Mouse (Mus musculus) thymus, postnatal 10 days (tissue): Measurements from ENCODE around the gene Itga3.

Experiments
- DNase-seq, 2 experiments: peaks; one replicate each; pipeline ENCODE4 v3.0.0; 2021; ENCODE audit warnings: low spot score in 2 of 2

The Itga3 gene

DNA sequence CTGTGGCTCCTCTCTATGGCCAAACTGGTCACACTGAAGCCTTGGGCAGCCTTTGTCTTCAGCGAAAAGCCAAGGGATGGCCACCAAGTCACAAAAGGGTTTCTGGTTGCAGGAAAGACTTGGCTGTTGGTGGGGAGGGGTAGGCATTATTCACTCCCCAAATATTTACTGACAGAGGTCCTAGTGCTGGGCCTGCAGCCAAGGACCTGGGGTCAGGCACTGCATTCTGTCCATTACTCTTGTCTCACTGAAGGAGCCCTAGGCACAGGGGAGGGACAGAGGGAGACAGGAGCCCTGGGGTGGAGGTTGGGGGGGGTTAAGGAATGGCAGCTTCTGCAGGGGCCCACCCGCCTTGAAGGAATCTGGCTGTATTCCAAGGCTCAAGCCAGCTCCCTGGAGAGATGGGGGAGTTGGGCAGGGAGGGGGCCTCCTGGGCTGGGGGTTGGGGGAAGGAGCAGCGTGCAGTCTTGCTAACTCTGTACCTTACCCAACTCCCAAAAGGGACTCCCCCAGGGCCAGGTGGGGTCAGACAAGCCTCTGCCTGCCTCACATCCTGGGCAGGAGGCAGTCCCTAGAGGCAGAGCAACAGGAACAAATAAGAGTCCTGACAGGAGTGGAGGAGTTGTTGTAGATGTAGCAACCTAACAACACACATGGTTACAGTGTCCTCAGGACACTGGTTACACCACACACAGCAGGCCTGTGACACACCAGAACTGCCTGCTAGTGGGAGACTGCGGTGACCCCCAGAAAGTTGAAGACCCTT, 20.2 kb upstream of the Itga3 start:
- DNase-seq: no peak

DNA sequence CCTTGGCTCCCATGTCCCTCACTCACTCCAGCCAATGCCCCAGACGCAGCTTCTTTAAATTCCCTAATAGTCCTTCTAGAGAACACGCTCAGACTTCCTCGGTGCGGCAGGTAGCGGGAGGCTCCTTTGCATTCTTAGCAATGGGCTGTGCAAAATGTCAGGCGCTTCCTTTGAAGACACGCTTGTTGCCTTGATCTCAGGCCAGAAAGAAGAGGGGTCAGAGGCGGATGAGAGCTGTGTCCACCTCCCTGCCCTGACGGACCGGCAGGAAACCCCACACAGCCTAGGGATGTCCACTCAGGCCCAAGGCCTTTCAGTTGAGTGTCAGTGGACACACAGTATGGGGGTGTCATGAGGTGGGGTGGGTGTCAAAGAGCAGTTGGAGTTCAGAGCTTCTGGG, 19.0 kb upstream of the Itga3 start:
- no peak for DNase-seq

DNA sequence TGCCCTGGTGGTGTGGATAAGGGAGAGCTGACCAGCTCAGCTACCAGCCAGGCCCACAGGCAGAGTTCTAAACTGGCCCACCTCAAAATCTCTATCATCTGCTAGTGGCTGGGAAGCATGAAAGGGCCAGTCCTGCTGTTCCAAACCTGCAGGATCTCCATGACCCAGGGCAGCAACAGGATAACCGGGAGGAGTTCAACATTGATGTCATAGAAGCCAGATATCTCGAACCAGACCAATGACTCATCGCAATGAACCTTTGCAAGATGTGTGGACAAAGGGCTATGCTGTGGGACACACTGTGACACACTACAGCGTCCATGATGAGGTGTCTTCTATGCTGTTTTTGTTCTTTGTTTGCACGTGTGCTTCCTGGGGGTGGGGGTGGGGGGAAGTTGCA, 16.5 kb upstream of the Itga3 start:
- DNase-seq: no peak

DNA sequence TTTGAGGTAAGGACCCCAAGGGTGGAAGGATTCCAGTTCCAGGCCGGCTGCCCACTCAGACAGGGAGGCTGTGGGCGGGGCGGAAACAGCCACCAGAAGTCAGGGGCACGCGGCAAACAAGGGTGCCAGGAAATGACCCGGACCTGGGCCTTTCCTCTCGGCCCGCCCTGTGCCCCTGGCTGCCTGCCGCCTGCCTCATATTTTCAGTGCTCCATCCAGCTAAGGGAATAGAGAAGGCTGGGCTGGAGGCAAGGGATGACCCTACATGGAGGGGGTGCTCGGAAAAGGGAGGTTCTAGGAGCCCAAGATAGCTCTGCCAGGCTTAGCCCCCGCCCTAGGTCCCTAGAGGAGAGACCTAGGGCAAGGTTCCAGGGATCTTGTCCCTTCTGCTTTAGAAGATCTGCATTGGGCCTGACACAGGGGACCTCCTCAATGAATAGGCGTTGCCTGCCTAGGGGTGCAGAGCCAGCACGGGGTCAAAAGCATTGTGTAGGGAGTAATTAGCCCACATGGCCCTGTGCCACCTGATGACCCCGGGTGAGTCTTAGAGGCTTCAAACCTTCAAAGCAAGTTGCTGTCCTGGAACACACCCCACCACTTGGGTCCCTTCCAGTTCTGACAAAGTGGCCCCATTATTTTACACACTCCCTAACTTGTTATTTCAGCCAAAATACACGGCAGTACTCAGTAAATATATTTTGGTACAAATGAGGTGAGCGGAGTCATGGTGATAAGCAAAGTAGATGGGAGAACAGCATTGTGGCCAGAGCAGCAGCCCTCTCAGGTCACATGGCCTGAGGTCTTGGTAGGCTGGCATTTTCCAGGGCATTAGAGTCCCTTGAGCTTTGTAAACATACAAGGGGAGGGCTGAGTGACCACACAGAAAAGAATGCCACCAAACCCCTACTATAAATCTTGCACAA, 12.5 kb upstream of the Itga3 start:
- DNase-seq: no peak

DNA sequence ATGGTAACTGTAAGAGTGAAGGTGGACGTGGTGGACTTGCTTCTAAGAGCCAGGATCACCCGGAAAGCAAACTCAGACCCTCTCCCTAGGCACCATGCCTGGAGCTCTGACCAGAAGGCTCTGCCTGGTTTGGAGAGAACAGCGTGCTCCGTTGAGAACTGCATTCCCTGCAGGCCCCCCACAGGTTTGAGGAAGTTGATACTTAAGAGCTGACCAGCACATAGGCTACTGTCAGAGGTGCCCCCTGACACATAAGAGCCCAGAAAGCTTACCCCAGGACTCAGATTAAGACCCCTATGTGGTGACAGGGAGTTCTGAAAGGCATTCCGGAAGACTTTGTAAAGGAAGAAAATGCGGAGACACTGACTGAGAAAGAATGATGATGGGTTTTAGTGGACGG, 11.7 kb upstream of the Itga3 start:
- no peak for DNase-seq

DNA sequence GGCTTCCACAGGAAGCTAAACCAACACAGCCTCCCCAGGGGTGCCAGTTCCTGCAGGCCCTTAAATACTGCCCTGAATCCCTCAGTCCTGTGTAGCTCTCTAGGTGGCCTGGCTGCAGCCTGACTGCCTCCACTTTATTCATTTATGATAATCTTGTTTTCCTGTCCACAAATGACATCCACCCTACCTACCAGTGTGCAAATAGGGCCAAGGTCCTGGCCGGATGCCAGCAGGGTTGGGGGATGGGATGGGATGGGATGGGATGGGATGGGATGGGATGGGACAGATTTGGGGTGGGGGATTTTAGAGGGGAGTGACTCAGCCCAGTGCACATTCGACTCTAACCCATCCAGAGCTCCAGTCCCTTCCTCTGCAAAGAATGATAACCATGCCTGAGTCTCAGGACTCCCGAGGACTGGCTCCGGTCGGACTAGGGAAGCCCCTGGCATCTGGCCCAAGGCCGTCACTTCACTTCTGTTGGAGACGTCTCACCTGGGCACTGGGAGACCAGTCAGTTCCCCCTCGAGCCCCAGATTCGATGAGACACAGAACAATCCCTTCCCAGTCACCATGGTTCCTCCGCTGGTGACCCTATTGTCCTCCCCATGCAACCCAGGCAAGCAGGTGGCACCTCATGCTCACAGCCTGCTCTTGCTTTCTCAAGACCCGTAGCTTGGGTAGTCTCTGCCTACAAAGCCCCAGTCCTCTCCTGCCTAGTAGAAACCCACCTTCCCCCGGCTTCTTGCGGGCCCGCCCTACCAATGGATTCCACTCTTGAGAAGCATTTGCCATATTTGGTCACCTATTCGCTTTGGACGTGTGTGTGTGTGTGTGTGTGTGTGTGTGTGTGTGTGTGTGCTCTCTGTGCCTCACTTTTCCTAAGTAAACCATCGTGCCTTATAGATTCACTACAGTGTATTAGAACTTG, 11.0 kb upstream of the Itga3 start:
- DNase-seq: no peak

DNA sequence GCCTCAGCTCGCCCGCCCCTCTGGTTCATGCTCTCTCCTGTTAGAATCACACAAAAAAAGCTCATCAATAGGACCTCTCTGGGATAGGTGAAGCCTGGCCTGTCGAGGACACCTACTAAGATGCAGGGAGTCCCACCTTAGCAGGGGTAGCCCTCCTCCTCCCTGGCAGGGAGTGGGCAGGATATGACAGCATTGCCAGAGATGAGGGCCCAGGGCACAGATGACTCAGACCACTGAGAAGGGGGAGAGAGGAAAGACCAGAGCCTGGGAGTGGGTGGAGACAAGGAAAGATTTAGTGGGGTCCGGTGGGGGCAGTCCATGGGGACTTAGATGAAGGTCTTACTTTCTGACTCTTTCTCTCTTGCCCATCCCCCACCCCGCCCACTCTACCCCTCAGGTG, 9.6 kb upstream of the Itga3 start:
- DNase-seq: no peak

DNA sequence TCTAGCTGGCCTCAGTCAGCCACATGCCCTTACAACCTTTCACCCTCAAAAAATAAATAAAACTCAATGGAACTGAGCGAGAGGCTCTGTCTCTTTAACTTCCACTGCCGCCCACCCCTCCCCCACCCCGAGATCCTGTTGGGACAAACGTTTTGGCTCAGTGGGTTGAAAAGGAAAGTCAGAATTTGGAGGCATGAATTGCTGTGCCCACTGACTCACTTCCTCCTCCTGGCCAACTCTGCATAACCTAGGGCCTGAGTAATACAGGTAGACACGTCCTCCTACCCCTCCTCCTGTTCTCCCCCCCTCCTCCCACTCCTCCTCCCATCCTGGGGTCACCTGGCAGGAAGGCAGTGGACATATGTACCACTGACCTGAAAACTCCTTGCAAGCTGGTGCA, 9.1 kb upstream of the Itga3 start:
- no peak for DNase-seq

DNA sequence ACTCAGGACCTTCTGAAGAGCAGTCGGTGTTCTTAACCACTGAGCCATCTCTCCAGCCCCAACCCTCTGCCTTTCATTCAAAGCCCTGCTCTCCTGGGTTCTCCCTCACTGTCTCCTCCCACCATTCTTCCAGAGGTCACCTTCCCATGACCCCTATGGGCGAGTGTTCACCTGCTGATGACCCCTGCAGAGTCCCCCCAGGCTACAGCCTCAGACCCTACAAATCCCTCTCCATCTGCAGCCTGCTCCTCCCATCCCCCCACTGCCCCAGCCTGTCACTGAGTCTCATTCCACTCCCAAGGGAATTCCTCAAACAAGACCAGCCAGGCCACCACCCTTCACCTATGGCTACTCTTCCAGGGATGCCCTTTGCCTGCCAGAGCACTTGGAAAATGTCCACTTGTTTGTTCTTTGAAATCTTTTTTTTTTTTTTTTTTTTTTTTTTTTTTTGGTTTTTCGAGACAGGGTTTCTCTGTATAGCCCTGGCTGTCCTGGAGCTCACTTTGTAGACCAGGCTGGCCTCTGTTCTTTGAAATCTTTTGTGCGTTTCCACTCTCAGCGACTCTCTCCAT, 8.3 kb upstream of the Itga3 start:
- no peak for DNase-seq

DNA sequence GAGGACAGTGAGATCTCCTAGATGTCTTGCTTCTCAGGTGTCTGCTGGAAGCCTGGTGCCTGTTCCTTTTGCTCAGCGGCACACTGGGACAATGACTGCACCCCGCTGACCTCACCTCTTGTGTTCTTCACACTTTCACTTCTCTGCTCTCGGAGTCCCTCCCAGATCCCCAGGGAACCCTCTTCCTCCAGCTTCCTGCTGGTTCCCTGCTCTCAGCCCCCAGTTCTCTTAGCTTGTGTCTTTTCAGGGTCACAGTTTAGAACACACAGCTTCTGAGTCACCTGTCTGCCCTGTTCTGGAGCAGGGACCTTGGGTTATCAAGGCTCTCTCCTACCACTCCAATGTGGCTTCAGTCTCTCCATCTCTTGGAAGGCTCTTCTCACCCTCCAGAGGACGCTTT, 7.6 kb upstream of the Itga3 start:
- no peak for DNase-seq

DNA sequence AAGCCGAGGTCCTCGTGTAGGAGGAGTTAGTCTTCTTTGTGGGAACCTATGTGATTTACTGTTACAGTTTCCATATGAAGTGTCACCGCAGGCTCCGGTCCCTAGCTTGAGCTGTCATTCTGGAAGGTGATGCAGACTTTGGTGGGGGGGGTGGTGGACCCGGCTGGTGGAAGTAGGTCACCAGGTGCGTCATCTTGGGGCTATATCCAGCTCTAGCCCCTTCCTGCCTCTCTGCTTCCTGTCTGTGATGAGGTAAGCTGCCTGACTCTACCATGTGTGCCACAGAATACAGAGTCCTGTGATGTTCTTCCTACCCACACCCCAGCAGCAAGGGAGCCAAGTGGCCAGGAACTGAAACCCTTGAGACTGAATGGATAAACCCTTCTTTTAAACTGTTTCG, 6.3 kb upstream of the Itga3 start:
- peak; percentile 64 to 67 for DNase-seq

DNA sequence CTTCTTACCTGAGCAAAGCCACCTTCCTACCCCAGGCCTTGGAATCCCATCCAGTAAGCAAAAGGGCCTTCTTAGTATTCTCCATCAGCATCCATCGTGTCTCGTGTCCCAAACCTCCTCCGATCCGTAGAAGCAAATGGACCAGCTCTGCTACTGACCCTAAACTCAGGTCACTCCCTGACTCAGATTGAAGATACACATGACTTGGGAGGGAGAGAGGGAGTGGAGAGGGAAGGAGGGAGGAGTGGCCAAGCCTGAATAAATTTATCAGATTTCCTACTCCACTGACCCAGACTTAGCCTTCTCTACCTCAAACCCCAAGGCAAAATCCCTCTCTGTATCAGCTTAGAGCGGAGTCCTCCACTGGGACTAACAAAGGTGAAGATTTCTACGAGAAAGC, 4.2 kb upstream of the Itga3 start:
- DNase-seq: no peak

DNA sequence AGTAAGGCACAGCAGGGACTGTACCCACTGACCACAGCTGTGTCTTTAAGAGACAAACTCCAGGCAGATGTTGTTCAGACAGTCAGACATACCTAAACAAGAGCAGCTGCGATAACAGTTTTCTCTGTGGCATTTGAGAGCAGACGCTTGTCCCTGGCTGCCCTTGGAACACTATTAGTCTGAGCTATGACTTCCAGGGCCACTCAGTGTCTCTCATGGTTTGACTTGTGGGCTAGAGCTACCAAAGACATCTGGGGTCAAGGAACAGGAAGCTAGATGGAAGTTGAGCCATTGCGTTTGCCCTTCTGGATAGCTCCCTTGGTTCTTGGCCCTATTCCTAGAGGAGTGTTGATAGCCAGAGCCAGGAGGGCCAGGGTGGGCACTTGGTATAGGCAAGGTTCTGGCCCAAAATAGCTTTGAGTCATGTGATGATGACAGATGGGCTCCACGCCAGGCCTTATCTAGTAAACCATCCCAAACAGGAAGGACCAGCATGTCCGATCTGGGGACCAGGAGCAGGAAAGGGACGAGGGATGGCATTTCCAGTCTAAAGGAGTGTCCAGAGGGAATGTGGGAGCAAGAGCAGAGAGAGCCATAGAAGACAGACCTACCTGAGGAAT, 2.8 kb upstream of the Itga3 start:
- DNase-seq: no peak

DNA sequence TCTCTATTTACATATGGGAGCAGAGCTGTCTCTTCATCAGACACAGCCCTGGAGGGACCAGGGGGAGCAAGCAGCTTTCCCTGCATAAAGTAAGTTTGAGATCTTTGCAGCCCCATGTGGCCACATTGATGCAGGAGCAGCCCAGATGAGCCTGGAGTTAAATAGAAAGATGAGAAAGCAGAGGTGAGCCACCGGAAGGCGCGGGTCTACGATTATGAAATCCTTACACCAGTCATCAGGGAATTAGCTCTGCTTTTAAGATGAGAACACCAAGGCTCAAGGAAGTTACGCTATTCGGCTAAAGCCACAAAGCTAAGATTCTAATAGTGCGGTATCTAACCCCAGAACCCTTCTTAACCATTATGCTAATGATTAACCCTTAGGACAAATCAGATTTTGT, 1.4 kb upstream of the Itga3 start:
- DNase-seq: no peak

DNA sequence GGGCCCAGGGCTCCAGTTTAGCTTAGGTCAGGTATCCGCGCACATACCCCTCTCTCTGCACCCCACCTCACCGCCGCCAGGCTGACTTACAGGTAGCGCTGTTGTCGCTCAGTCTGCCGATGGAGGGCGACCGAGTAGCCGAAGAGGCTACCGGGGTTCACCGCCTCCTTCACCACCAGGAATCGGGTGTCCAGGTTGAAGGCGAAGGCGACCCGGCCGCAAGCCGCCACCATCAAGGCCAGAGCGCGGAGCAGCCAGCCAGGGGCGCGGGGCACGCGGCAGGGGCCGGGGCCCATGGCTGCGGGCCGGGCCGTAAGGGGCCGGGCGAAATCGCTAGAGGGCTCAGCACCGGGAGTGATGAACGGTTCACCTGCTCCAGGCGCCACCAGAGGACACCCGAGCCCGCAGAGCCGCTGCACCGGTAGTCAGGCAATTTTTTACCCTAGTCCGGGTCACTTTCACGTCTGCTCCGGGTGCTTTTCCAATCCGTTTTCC, 513 bp downstream of the Itga3 start:
- peak; percentile 55 to 68 for DNase-seq

DNA sequence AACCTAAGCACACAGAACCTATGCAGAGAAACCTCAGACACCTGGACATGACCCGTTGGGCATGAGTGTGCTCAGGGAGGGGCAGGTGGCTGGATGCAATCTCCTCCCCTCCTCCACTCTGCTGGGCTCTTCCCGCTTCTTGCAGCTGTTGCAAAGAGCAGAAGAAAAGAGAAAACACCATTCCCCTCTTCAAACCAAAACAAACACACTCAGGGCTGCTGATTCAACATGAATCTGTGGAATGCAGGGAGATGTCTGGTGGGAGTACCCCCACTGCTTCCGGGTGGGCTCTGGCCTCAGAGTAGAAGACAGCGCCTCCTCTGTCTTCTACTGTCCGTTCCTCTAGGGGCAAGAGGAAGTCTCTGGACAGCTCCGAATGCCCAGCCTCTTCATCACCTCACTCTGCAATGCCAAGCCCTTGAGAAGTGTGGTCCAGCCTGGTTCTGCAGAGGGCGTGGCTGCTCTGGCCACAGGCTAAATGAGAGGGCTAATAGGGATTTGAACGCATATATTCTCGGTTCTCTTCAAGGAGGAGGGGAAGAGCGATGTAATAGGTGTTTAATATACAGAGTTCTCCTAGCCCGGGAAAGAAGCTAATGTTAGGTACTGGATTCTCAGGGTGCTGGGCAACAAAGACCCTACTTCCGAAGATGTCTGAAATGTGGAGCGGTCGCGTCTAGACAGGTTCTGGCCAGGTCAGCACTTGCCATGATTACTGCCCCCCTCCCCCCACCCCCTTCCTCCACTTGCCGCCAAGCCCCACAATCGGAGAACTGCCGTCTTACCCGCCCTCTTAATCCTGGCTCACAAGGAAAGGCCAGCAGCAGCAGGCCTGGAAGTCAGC, 1.2 kb downstream of the Itga3 start:
- DNase-seq: no peak

DNA sequence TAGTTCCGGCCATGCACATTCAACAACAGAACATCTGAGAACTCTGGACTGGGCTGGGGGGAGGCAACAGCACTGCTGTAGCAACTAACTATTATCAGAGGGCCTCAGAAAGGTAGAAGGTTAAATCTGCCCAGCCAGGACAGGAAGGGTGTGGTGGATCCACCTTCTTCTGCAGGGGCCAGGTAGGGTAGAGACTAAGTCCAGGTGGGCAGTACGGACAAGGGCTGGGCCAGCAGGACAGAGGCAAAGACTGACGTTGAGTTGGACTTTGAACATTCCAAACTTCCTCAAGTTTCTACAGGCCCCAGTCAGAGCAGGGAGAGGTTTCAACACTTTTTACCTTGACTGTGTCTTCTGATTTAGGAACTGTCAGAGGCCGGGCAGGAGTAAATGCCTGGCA, 1.9 kb downstream of the Itga3 start:
- DNase-seq: no peak

DNA sequence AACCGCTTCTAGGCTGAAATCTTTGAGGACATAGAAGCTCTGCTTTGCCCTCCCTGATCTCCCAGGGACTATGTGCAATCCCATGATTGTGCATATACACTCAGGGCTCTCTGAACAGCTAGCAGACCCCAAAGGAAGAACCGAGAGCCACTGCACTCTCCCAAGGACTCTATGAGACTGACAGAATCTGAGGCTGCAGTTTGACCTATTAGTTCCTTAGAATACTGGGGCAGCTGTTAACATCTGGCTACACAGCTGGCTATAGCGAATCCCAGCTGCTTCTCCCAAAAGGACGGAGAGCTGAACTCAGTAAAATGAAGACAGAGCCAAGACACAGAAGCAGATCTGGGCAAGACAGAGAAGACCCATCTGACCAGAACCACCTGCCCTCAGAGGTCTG, 2.8 kb downstream of the Itga3 start:
- DNase-seq: no peak

DNA sequence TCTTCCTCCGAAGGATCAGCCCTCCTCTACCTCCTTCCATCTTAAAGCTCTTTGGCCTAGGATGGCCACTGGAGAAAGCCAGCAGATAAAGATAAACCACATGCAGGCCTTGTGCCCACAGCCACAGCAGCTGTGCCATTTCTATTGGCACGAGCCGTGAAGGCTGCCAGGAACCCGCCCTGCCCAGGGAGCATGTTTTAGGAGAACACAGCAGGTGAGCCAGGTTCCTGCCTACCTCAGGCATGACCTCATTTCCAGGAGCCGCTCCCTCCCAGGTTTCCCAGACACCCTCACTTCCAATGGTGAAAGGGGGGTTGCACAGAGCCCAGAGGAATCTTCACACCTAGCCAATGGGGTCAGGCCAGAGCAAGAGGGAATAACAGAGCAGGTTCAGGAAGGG, 3.8 kb downstream of the Itga3 start:
- DNase-seq: no peak

DNA sequence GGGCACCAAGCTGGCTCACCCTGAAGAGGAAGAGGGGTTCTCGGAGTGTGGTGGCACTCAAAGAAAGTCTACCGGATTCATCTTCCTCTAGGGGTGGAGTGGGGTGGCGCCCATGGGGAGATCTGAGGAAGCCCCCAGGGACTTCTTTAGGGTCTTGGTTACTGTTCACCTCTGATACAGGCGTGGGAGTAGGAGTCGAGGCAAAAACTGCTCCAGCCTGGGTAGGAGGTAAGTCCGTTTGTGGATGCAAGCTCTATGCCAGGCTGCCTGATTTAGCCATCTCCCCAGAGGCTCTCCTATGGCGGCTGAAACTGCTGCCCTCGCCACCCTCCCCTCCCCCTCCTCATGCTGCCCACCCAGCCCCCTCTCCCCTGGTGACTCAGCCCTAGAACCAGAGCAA, 4.5 kb downstream of the Itga3 start:
- no peak for DNase-seq
